Mouse (Mus musculus) limb, embryonic 15.5 days (tissue): ENCODE results near the gene Mtfr2. TPM values are rescaled to one million over a fixed set of nuclear protein-coding genes. Genes with fewer than 3 reads are reported as not detected.

Experiments used
- polyA plus RNA-seq: library from polyadenylated mRNA; unstranded; fragments of >200 nt; fragmentation: Nextera tagmentation; extraction: Ambion mirVana; gene quantifications from 2 replicates; pipeline ENCODE4 v1.2.1, GENCODE M21; 2015

Gene Mtfr2
- polyA plus RNA-seq, 1 experiment from 2014 or later: 1.4 TPM

Other genes with a start within 250 kb of the Mtfr2 start
- gene Map7, start 199.3 kb upstream of the Mtfr2 start, polyA plus RNA-seq: 12.3 and 13.2 TPM in 2 replicates
- gene Bclaf1, start 35.3 kb upstream of the Mtfr2 start, polyA plus RNA-seq: 108 and 112 TPM in 2 replicates